Mouse (Mus musculus): ENCODE measurements around the gene Vars. TPM values are rescaled to one million over a fixed set of nuclear protein-coding genes. Genes with fewer than 3 reads are reported as not detected.

Vars gene
- polyA plus RNA-seq, 1 experiment: 182 TPM

GRCm38 (mm10) chr17:35050126-35050750, 49.5 kb downstream of the Vars start:
- peak overlapping the region; percentile 83 for H3K27ac ChIP-seq (ENCODE audit: insufficient read depth, low read depth, low read length)
- H3K27me3 ChIP-seq (ENCODE audit: control insufficient read depth, insufficient read depth, low read length): no peaks in the 10 kb centered on the region
- peak; percentile 73; the same call in 1 of the 2 replicates for TF ChIP-seq POLR2A (IDR thresholded peaks at IDR 0.05; ENCODE audit: low read depth, low read length)
- TF ChIP-seq CTCF (IDR thresholded peaks at IDR 0.05; ENCODE audit: extremely low read depth, insufficient read length, insufficient replicate concordance, low read depth, low read length): no peak
- 2% methylated on average over 27 of the region's 27 CpGs for WGBS
- H3K36me3 ChIP-seq (ENCODE audit: control insufficient read depth, insufficient read depth, low read length): peaks cover 27% of the 10 kb centered on the region
- H3K4me3 ChIP-seq (ENCODE audit: low read depth, low read length): peak overlapping the region; percentile 76
- H3K4me1 ChIP-seq (ENCODE audit: control insufficient read depth, insufficient read depth, insufficient read length, low read length): peaks cover 28% of the 10 kb centered on the region

- Histone ChIP-seq H3K4me3 (ENCODE audit: low read depth, low read length) (peak overlapping the region; percentile 76), H3K36me3 (ENCODE audit: control insufficient read depth, insufficient read depth, low read length) (peaks cover 39% of the 10 kb centered on the region), H3K4me1 (ENCODE audit: control insufficient read depth, insufficient read depth, insufficient read length, low read length) (peaks cover 22% of the 10 kb centered on the region), H3K27me3 (ENCODE audit: control insufficient read depth, insufficient read depth, low read length) (no peaks in the 10 kb centered on the region), H3K27ac (ENCODE audit: insufficient read depth, low read depth, low read length) (peak overlapping the region; percentile 83)
- peak; percentile 59; the same call in 1 of the 2 replicates for TF ChIP-seq POLR2A (IDR thresholded peaks at IDR 0.05; ENCODE audit: low read depth, low read length)
- no peak for TF ChIP-seq CTCF (IDR thresholded peaks at IDR 0.05; ENCODE audit: extremely low read depth, insufficient read length, insufficient replicate concordance, low read depth, low read length)
- WGBS: 1% methylated on average over 21 of the region's 21 CpGs
These were observed 50.6 kb downstream of the Vars start for GRCm38 (mm10) chr17:35051156-35052086.

GRCm38 (mm10) chr17:35052271-35052798, 51.5 kb downstream of the Vars start:
- H3K27me3 ChIP-seq (ENCODE audit: control insufficient read depth, insufficient read depth, low read length): no peaks in the 10 kb centered on the region
- peaks cover 45% of the 10 kb centered on the region for H3K36me3 ChIP-seq (ENCODE audit: control insufficient read depth, insufficient read depth, low read length)
- 83% methylated on average over 12 of the region's 12 CpGs for WGBS
- TF ChIP-seq CTCF (IDR thresholded peaks at IDR 0.05; ENCODE audit: extremely low read depth, insufficient read length, insufficient replicate concordance, low read depth, low read length): no peak
- TF ChIP-seq POLR2A (IDR thresholded peaks at IDR 0.05; ENCODE audit: low read depth, low read length): no peak
- H3K27ac ChIP-seq (ENCODE audit: insufficient read depth, low read depth, low read length): peak overlapping the region; percentile 12
- peak overlapping the region; percentile 76 for H3K4me3 ChIP-seq (ENCODE audit: low read depth, low read length)
- peaks cover 20% of the 10 kb centered on the region for H3K4me1 ChIP-seq (ENCODE audit: control insufficient read depth, insufficient read depth, insufficient read length, low read length)

- Histone ChIP-seq H3K4me1 (ENCODE audit: control insufficient read depth, insufficient read depth, insufficient read length, low read length) (peaks cover 26% of the 10 kb centered on the region), H3K36me3 (ENCODE audit: control insufficient read depth, insufficient read depth, low read length) (peaks cover 55% of the 10 kb centered on the region), H3K27ac (ENCODE audit: insufficient read depth, low read depth, low read length) (no peak overlapping the region), H3K4me3 (ENCODE audit: low read depth, low read length) (no peak overlapping the region), H3K27me3 (ENCODE audit: control insufficient read depth, insufficient read depth, low read length) (no peaks in the 10 kb centered on the region)
- 85% methylated on average over 7 of the region's 7 CpGs for WGBS
- no peak for TF ChIP-seq POLR2A (IDR thresholded peaks at IDR 0.05; ENCODE audit: low read depth, low read length)
- no peak for TF ChIP-seq CTCF (IDR thresholded peaks at IDR 0.05; ENCODE audit: extremely low read depth, insufficient read length, insufficient replicate concordance, low read depth, low read length)
These were observed 55.1 kb downstream of the Vars start for GRCm38 (mm10) chr17:35055691-35056495.

- WGBS: 79% methylated on average over 3 of the region's 3 CpGs
- Histone ChIP-seq H3K4me3 (ENCODE audit: low read depth, low read length) (no peak overlapping the region), H3K27ac (ENCODE audit: insufficient read depth, low read depth, low read length) (no peak overlapping the region), H3K27me3 (ENCODE audit: control insufficient read depth, insufficient read depth, low read length) (no peaks in the 10 kb centered on the region), H3K4me1 (ENCODE audit: control insufficient read depth, insufficient read depth, insufficient read length, low read length) (peaks cover 26% of the 10 kb centered on the region), H3K36me3 (ENCODE audit: control insufficient read depth, insufficient read depth, low read length) (peaks cover 54% of the 10 kb centered on the region)
- TF ChIP-seq CTCF (IDR thresholded peaks at IDR 0.05; ENCODE audit: extremely low read depth, insufficient read length, insufficient replicate concordance, low read depth, low read length) (no peak), POLR2A (IDR thresholded peaks at IDR 0.05; ENCODE audit: low read depth, low read length) (no peak)
These were observed 56.3 kb downstream of the Vars start for GRCm38 (mm10) chr17:35057090-35057489.

DNA sequence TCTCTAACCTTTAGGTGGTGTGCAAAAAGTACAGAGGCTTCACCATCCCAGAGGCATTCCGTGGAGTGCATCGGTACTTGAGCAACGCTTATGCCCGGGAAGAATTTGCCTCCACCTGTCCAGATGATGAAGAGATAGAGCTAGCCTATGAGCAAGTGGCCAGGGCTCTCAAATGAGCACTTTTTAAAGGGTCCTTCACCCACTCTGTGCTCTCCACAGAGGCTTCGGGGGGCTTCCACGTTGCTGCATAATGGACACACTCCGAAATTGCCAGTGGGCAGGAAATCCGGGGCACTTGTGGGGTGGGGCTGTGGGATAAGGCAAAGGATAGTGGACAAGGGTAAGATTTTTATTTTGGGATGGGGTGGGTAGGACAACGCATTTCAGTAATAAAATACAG, 57.5 kb downstream of the Vars start:
- H3K4me1 ChIP-seq (ENCODE audit: control insufficient read depth, insufficient read depth, insufficient read length, low read length): peaks cover 21% of the 10 kb centered on the region
- H3K4me3 ChIP-seq (ENCODE audit: low read depth, low read length): no peak overlapping the region
- TF ChIP-seq POLR2A (IDR thresholded peaks at IDR 0.05; ENCODE audit: low read depth, low read length) (no peak), CTCF (IDR thresholded peaks at IDR 0.05; ENCODE audit: extremely low read depth, insufficient read length, insufficient replicate concordance, low read depth, low read length) (no peak)
- peaks cover 42% of the 10 kb centered on the region for H3K36me3 ChIP-seq (ENCODE audit: control insufficient read depth, insufficient read depth, low read length)
- no peak overlapping the region for H3K27ac ChIP-seq (ENCODE audit: insufficient read depth, low read depth, low read length)
- H3K27me3 ChIP-seq (ENCODE audit: control insufficient read depth, insufficient read depth, low read length): no peaks in the 10 kb centered on the region
- 58% methylated on average over 9 of the region's 9 CpGs for WGBS

All from small intestine, adult 2 months (tissue).